Mouse (Mus musculus): ENCODE data around the gene Nip7. TPM values are rescaled to one million over a fixed set of nuclear protein-coding genes. Genes with fewer than 3 reads are reported as not detected.

The Nip7 gene
- polyA plus RNA-seq, 1 experiment from 2014 or later: 81.0 TPM

- Histone ChIP-seq H3K9me3 (no peaks in the 10 kb centered on the region), H3K27me3 (no peaks in the 10 kb centered on the region)
- 67% methylated on average over 8 of the region's 8 CpGs for WGBS
Measured at GRCm38 (mm10) chr8:107036626-107037025, 20.1 kb upstream of the Nip7 start.

GRCm38 (mm10) chr8:107040632-107041031 is 16.0 kb upstream of the Nip7 start:
- Histone ChIP-seq H3K36me3 (peaks cover 81% of the 10 kb centered on the region), H3K4me3 (no peak overlapping the region), H3K27ac (no peak overlapping the region), H3K4me2 (no peak overlapping the region), H3K9me3 (no peaks in the 10 kb centered on the region), H3K27me3 (no peaks in the 10 kb centered on the region), H3K9ac (no peak overlapping the region), H3K4me1 (no peaks in the 10 kb centered on the region)
- no peak for ATAC-seq (ENCODE audit: borderline replicate concordance, extremely low read depth, low FRiP score, low TSS enrichment)
- WGBS: 77% methylated on average over 7 of the region's 7 CpGs

More at GRCm38 (mm10) chr8:107036626-107037025, 20.1 kb upstream of the Nip7 start:
- peaks cover 16% of the 10 kb centered on the region for H3K4me1 ChIP-seq
- H3K4me2 ChIP-seq: no peak overlapping the region
- H3K4me3 ChIP-seq: no peak overlapping the region
- no peak overlapping the region for H3K27ac ChIP-seq
- peaks cover 41% of the 10 kb centered on the region for H3K36me3 ChIP-seq
- H3K9ac ChIP-seq: no peak overlapping the region
- no peak for ATAC-seq (ENCODE audit: borderline replicate concordance, extremely low read depth, low FRiP score, low TSS enrichment)

DNA sequence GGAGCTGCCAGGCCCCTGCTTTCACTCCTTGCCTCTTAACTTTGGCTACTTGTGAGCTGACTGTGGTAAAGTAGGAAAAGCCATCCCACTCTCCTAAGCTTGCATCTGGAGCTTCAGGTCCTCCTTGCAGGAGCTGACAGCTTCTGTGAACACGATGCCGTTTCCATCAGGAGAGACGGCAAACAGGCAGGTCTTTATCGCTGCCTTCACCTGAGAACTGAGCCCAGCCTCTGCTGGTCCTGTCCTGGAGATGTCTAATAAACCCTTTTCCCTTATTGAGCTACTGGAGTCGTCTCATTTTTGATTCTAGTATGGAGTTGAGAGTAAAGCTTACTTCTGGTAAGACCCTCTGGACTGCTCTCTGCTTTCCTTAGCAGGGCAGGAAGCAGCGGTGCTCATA is 11.2 kb upstream of the Nip7 start:
- no peak overlapping the region for H3K4me2 ChIP-seq
- H3K27ac ChIP-seq: no peak overlapping the region
- H3K4me3 ChIP-seq: no peak overlapping the region
- H3K36me3 ChIP-seq: peaks cover 81% of the 10 kb centered on the region
- H3K27me3 ChIP-seq: no peaks in the 10 kb centered on the region
- no peaks in the 10 kb centered on the region for H3K9me3 ChIP-seq
- WGBS: 94% methylated on average over 6 of the region's 6 CpGs
- H3K9ac ChIP-seq: no peak overlapping the region
- H3K4me1 ChIP-seq: peaks cover 15% of the 10 kb centered on the region
- ATAC-seq (ENCODE audit: borderline replicate concordance, extremely low read depth, low FRiP score, low TSS enrichment): no peak

GRCm38 (mm10) chr8:107046976-107047375 is 9.7 kb upstream of the Nip7 start:
- no peak for ATAC-seq (ENCODE audit: borderline replicate concordance, extremely low read depth, low FRiP score, low TSS enrichment)
- Histone ChIP-seq H3K4me3 (peak overlapping the region; percentile 83; the same call in 1 of the 2 replicates), H3K4me1 (peaks cover 15% of the 10 kb centered on the region), H3K27me3 (no peaks in the 10 kb centered on the region), H3K4me2 (peak overlapping the region; percentile 87), H3K9ac (no peak overlapping the region), H3K27ac (no peak overlapping the region), H3K36me3 (peaks cover 79% of the 10 kb centered on the region), H3K9me3 (no peaks in the 10 kb centered on the region)
- WGBS: 73% methylated on average over 5 of the region's 5 CpGs

GRCm38 (mm10) chr8:107048061-107048941 is 8.4 kb upstream of the Nip7 start, which contains the start of gene Pdf:
TSS of gene Pdf (minus strand) at chr8:107048614.
- Histone ChIP-seq H3K9me3 (no peaks in the 10 kb centered on the region), H3K4me1 (peaks cover 15% of the 10 kb centered on the region), H3K36me3 (peaks cover 78% of the 10 kb centered on the region), H3K27me3 (no peaks in the 10 kb centered on the region), H3K4me2 (peak within 1 kb of the TSS; percentile 87), H3K4me3 (peak within 1 kb of the TSS; percentile 83), H3K9ac (peak within 1 kb of the TSS; percentile 86), H3K27ac (peak within 1 kb of the TSS; percentile 94)
- peak; percentile 84 for ATAC-seq (ENCODE audit: borderline replicate concordance, extremely low read depth, low FRiP score, low TSS enrichment)
- under 1% methylated on average over 87 of the region's 87 CpGs for WGBS

GRCm38 (mm10) chr8:107049480-107049879 is 7.2 kb upstream of the Nip7 start:
- Histone ChIP-seq H3K9ac (no peak overlapping the region), H3K4me3 (peak overlapping the region; percentile 83), H3K27ac (no peak overlapping the region), H3K27me3 (no peaks in the 10 kb centered on the region), H3K9me3 (no peaks in the 10 kb centered on the region), H3K4me2 (peak overlapping the region; percentile 87), H3K36me3 (peaks cover 75% of the 10 kb centered on the region), H3K4me1 (peaks cover 15% of the 10 kb centered on the region)
- ATAC-seq (ENCODE audit: borderline replicate concordance, extremely low read depth, low FRiP score, low TSS enrichment): no peak
- 98% methylated on average over 4 of the region's 4 CpGs for WGBS

DNA sequence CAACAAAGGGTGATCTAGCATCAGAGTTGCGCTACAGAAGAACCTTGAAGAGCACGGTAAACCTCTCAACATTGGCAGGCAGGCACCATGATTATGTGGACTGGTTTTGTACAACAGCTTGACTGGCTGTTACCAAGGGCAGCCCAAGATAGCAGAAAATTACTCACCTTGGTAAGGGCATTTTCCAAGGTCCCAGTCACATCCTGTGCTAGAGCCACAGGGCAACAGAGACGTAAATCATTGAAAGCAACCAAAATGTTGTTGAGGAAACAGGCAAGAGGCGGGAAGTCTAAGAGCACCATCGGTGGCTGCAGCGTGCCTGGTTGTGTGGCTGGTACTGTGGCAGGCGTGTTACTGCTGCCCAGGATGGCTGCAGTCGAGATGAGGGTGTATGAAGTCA is 4.6 kb upstream of the Nip7 start:
- peaks cover 52% of the 10 kb centered on the region for H3K36me3 ChIP-seq
- no peaks in the 10 kb centered on the region for H3K9me3 ChIP-seq
- WGBS: 96% methylated on average over 8 of the region's 8 CpGs

GRCm38 (mm10) chr8:107056973-107057369 is 294 bp downstream of the Nip7 start:
- Histone ChIP-seq H3K36me3 (peaks cover 40% of the 10 kb centered on the region), H3K27ac (no peak overlapping the region), H3K9me3 (no peaks in the 10 kb centered on the region), H3K9ac (peak overlapping the region; percentile 71), H3K4me2 (peak overlapping the region; percentile 89), H3K27me3 (no peaks in the 10 kb centered on the region), H3K4me3 (peak overlapping the region; percentile 88), H3K4me1 (peaks cover 20% of the 10 kb centered on the region)
- ATAC-seq (ENCODE audit: borderline replicate concordance, extremely low read depth, low FRiP score, low TSS enrichment): peak; percentile 60
- WGBS: under 1% methylated on average over 32 of the region's 33 CpGs

More for the DNA sequence above, 4.6 kb upstream of the Nip7 start:
- Histone ChIP-seq H3K27ac (no peak overlapping the region), H3K9ac (no peak overlapping the region), H3K4me2 (no peak overlapping the region), H3K4me3 (no peak overlapping the region), H3K27me3 (no peaks in the 10 kb centered on the region), H3K4me1 (peaks cover 22% of the 10 kb centered on the region)
- ATAC-seq (ENCODE audit: borderline replicate concordance, extremely low read depth, low FRiP score, low TSS enrichment): no peak

DNA sequence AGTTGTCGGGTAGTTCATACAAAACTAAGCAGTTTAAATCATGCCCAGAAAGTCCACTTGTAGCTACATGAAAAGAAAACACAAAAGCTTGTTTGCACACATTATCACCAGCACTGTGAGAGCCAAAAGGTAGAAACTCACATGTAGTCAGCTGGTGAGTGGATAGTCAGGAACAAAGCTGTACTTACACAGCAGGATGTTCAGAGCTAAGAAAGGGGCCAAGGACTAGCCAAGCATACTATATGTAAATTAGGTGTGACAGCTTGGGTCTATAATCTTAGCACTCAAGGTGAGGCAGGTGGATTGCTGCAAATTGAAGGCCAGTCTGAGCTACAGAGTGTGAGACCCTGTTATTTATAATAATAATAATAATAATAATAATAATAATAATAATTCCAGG is 5.9 kb downstream of the Nip7 start:
- H3K4me1 ChIP-seq: peaks cover 6% of the 10 kb centered on the region
- H3K27me3 ChIP-seq: no peaks in the 10 kb centered on the region
- 87% methylated on average over 1 of the region's 1 CpGs for WGBS
- no peak for ATAC-seq (ENCODE audit: borderline replicate concordance, extremely low read depth, low FRiP score, low TSS enrichment)
- H3K9me3 ChIP-seq: no peaks in the 10 kb centered on the region
- H3K27ac ChIP-seq: no peak overlapping the region
- no peak overlapping the region for H3K9ac ChIP-seq
- H3K4me3 ChIP-seq: no peak overlapping the region
- peaks cover 17% of the 10 kb centered on the region for H3K36me3 ChIP-seq
- H3K4me2 ChIP-seq: no peak overlapping the region

DNA sequence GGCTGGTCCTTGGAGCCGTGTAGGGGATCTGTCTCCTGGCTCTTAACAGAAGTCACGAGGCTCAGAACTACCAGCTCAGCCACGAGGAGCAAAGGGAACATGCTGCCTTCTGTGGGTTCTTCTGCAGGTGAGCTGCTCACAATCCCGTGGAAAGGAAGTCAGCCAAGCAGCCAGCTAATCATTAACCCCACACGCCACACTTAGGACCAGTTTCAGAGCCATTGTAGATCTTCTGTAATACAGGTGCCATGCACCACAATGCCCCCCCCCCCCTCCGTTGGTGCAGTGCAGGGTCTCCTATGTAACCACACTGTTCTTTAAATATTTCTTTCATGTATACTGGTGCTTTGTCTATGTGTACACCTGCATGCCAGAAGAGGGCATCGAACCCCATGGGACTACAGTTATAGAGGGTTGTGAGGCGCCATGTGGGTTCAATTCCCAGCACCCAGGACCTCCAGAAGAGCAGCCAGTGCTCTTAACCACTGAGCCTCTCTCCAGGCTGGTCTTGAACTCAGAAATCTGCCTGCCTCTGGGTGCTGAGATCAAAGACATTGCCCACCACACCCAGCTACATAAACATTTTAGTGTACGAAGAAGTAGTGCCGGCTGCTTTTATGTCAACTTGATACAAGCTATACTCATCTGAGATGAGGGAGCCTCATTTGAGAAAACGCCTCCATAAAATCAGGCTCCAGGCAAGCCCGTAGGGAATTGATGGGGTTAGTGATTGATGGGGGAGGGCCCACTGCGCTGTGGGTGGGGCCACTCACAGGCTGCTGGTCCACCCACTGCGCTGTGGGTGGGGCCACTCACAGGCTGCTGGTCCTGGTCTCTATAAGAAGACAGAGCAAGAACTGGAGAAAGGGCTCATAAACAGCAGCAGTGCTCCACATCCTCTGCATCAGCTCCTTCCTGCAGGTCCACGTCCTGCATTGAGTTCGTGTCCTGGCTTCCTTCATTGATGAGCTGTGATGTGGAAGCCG is 9.1 kb downstream of the Nip7 start, which contains the start of gene Tmed6:
Gene Tmed6, minus strand, starts transcription at position 134 of the 986 bp plus-strand sequence.
- Histone ChIP-seq H3K27me3 (no peaks in the 10 kb centered on the region), H3K4me3 (no peak within 1 kb of the TSS), H3K9ac (no peak within 1 kb of the TSS), H3K27ac (no peak within 1 kb of the TSS), H3K36me3 (peaks cover 13% of the 10 kb centered on the region; the same call in 1 of the 2 replicates), H3K4me2 (no peak within 1 kb of the TSS), H3K4me1 (no peaks in the 10 kb centered on the region), H3K9me3 (no peaks in the 10 kb centered on the region)
- WGBS: 44% methylated on average over 17 of the region's 17 CpGs
- ATAC-seq (ENCODE audit: borderline replicate concordance, extremely low read depth, low FRiP score, low TSS enrichment): peak; percentile 49; the same call in 1 of the 2 replicates

DNA sequence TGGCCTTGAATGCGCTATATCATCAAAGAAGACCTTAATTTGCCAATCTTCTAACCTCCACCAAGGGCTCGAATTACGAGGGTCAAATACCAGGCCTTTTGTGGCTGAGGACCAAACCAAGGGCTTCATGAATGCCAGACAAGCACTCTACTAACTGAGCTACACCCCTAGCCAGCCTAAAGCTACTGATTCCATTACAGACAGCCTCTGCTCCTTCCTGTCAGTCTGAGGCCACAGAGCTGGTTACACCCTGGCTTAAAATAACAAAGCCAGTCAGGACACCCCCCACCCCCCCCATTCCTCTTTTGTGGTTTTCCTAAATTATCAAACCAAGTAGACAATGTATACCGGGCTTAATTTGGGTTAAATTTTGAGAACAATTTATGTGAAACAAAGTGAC is 17.0 kb downstream of the Nip7 start:
- Histone ChIP-seq H3K9me3 (no peaks in the 10 kb centered on the region), H3K4me1 (no peaks in the 10 kb centered on the region), H3K36me3 (peaks cover 70% of the 10 kb centered on the region), H3K27me3 (no peaks in the 10 kb centered on the region), H3K9ac (no peak overlapping the region), H3K4me3 (no peak overlapping the region), H3K27ac (no peak overlapping the region), H3K4me2 (no peak overlapping the region)
- WGBS: 78% methylated on average over 4 of the region's 4 CpGs
- no peak for ATAC-seq (ENCODE audit: borderline replicate concordance, extremely low read depth, low FRiP score, low TSS enrichment)
